Mouse (Mus musculus) bone marrow macrophage, adult 2 months (primary cell): ENCODE measurements around the gene Krtap4-6.
"Not testable (repeated sequence)": the region's sequence is repeated elsewhere in the genome, so short reads cannot be mapped to it uniquely, and the experiment has no call there.

Experiments used
- CTCF ChIP-seq: IDR thresholded peaks from 2 replicates; pipeline ENCODE4 v1.5.1; 2012; ENCODE audit warnings: low read depth, mild to moderate bottlenecking, low read length, moderate library complexity
- POLR2A ChIP-seq: IDR thresholded peaks from 2 replicates; pipeline ENCODE4 v1.6.1; 2012; ENCODE audit warnings: mild to moderate bottlenecking, low read depth, low read length, borderline replicate concordance

GRCm38 (mm10) chr11:99658467-99659010 is 7.2 kb downstream of the Krtap4-6 start, which contains the start of gene Gm11563:
- TF ChIP-seq POLR2A, CTCF: not testable (repeated sequence)
